Mouse (Mus musculus): Measurements from ENCODE around the gene Slc22a1. TPM values are rescaled to one million over a fixed set of nuclear protein-coding genes. Genes with fewer than 3 reads are reported as not detected.
A peak's percentile ranks its signal among the peaks of the same experiment; 100 is the strongest.

Slc22a1 gene
- total and polyA plus RNA-seq, 2 experiments from 2014 or later, result not detected

GRCm38 (mm10) chr17:12634814-12635213, 40.8 kb downstream of the Slc22a1 start:
- no peak for TF ChIP-seq CTCF (IDR thresholded peaks at IDR 0.05)
- Histone ChIP-seq H3K9ac (replicated peaks; ENCODE audit: low read length, poor library complexity, severe bottlenecking) (no peak overlapping the region), H3K9me3 (ENCODE audit: low read length) (no peaks in the 10 kb centered on the region), H3K36me3 (ENCODE audit: insufficient read depth, low read length) (no peaks in the 10 kb centered on the region), H3K4me3 (ENCODE audit: low read depth, low read length) (no peak overlapping the region), H3K4me2 (ENCODE audit: low read depth, low read length, poor library complexity, severe bottlenecking) (no peak overlapping the region), H3K27me3 (ENCODE audit: insufficient read depth, low read length) (no peaks in the 10 kb centered on the region), H3K4me1 (ENCODE audit: insufficient read depth, low read length) (peaks cover 4% of the 10 kb centered on the region; the same call in 1 of the 2 replicates), H3K27ac (ENCODE audit: low read depth, low read length) (no peak overlapping the region)
- 73% methylated on average over 4 of the region's 4 CpGs for WGBS
- no peak for ATAC-seq (ENCODE audit: low FRiP score)
- no peak for DNase-seq (ENCODE audit: low spot score)

GRCm38 (mm10) chr17:12631771-12632600, 43.6 kb downstream of the Slc22a1 start:
- WGBS, result 52% methylated on average over 7 of the region's 7 CpGs
- peak; percentile 9 for DNase-seq (ENCODE audit: low spot score)
- H3K4me2 ChIP-seq (ENCODE audit: low read depth, low read length, poor library complexity, severe bottlenecking), result no peak overlapping the region

DNA sequence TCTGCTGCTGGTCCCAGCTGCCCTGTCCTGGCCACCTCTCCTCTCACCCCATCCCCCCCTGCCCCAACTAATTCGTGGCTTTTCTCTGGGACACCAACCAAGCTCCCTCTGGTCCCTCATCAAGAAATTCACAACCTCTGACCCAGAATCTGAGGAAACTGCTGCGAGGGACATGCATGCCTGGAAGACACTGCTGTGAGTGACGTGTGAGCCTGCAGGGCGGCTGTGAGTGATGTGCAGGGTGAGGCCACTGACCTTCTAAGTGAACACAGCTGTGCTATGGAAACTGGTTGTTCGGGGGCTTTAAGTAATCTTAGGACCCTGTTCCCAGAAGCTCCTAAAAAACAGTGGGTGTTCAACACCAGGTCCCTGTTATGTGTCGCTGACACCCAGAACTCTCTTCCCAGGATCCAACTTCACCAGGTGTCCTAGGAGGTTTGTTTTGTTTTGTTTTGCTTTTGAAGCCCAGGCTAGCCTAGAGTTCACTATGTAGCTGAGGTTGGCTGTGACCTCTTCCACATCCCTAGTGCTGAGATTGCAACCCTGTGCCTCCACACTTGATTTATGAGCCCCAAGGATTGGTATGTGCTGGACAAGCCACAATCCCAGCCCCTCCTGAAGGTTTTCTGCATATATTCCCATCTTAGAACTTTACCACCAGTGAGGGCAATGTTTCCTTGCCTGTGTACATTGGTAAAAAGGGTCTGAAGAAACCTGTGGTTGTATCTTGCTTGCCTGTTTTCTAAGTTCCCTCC, 44.5 kb downstream of the Slc22a1 start:
- Histone ChIP-seq H3K27ac (ENCODE audit: low read depth, low read length) (no peak overlapping the region), H3K27me3 (ENCODE audit: insufficient read depth, low read length) (no peaks in the 10 kb centered on the region), H3K4me1 (ENCODE audit: insufficient read depth, low read length) (peaks cover 4% of the 10 kb centered on the region; the same call in 1 of the 2 replicates), H3K4me2 (ENCODE audit: low read depth, low read length, poor library complexity, severe bottlenecking) (no peak overlapping the region), H3K9ac (replicated peaks; ENCODE audit: low read length, poor library complexity, severe bottlenecking) (no peak overlapping the region), H3K4me3 (ENCODE audit: low read depth, low read length) (no peak overlapping the region), H3K36me3 (ENCODE audit: insufficient read depth, low read length) (no peaks in the 10 kb centered on the region), H3K9me3 (ENCODE audit: low read length) (no peaks in the 10 kb centered on the region)
- DNase-seq (ENCODE audit: low spot score), result no peak
- no peak for TF ChIP-seq CTCF (IDR thresholded peaks at IDR 0.05)
- 58% methylated on average over 6 of the region's 6 CpGs for WGBS
- no peak for ATAC-seq (ENCODE audit: low FRiP score)

More at GRCm38 (mm10) chr17:12631771-12632600, 43.6 kb downstream of the Slc22a1 start:
- Histone ChIP-seq H3K27me3 (ENCODE audit: insufficient read depth, low read length) (no peaks in the 10 kb centered on the region), H3K27ac (ENCODE audit: low read depth, low read length) (no peak overlapping the region), H3K4me3 (ENCODE audit: low read depth, low read length) (no peak overlapping the region), H3K36me3 (ENCODE audit: insufficient read depth, low read length) (no peaks in the 10 kb centered on the region), H3K9ac (replicated peaks; ENCODE audit: low read length, poor library complexity, severe bottlenecking) (no peak overlapping the region), H3K4me1 (ENCODE audit: insufficient read depth, low read length) (peaks cover 4% of the 10 kb centered on the region; the same call in 1 of the 2 replicates), H3K9me3 (ENCODE audit: low read length) (no peaks in the 10 kb centered on the region)
- no peak for ATAC-seq (ENCODE audit: low FRiP score)
- TF ChIP-seq CTCF (IDR thresholded peaks at IDR 0.05), result no peak

GRCm38 (mm10) chr17:12627983-12628382, 47.6 kb downstream of the Slc22a1 start:
- no peak overlapping the region for H3K27ac ChIP-seq (ENCODE audit: low read depth, low read length)
- H3K36me3 ChIP-seq (ENCODE audit: insufficient read depth, low read length), result no peaks in the 10 kb centered on the region
- 89% methylated on average over 4 of the region's 4 CpGs for WGBS
- no peak overlapping the region for H3K4me3 ChIP-seq (ENCODE audit: low read depth, low read length)
- DNase-seq (ENCODE audit: low spot score), result no peak
- H3K4me1 ChIP-seq (ENCODE audit: insufficient read depth, low read length), result peaks cover 4% of the 10 kb centered on the region; the same call in 1 of the 2 replicates
- no peak overlapping the region for H3K4me2 ChIP-seq (ENCODE audit: low read depth, low read length, poor library complexity, severe bottlenecking)
- H3K9me3 ChIP-seq (ENCODE audit: low read length), result no peaks in the 10 kb centered on the region
- no peak for ATAC-seq (ENCODE audit: low FRiP score)
- H3K27me3 ChIP-seq (ENCODE audit: insufficient read depth, low read length), result no peaks in the 10 kb centered on the region
- no peak overlapping the region for H3K9ac ChIP-seq (replicated peaks; ENCODE audit: low read length, poor library complexity, severe bottlenecking)
- no peak for TF ChIP-seq CTCF (IDR thresholded peaks at IDR 0.05)

DNA sequence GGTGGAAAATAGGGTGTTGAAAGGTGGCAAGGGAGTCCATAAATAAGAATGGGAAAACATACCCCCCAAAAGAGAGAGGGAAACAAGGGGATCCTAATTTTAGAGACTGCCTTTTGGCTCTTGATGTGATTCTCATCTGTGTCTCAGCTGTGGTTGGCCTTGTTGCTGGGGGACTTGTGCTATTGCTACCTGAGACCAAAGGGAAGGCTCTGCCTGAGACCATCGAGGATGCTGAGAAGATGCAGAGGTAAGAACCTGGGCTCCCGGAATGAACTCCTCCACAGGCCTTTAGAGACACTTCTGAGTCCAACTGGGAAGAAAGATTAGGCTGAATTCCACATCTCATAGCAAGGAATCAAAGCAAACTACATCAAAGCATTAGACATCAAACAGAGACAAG, 56.0 kb downstream of the Slc22a1 start:
- ATAC-seq (ENCODE audit: low FRiP score) (no peak), DNase-seq (ENCODE audit: low spot score) (no peak)
- H3K9me3 ChIP-seq (ENCODE audit: low read length), result no peaks in the 10 kb centered on the region
- TF ChIP-seq CTCF (IDR thresholded peaks at IDR 0.05), result no peak
- H3K27me3 ChIP-seq (ENCODE audit: insufficient read depth, low read length), result no peaks in the 10 kb centered on the region
- H3K36me3 ChIP-seq (ENCODE audit: insufficient read depth, low read length), result no peaks in the 10 kb centered on the region
- 80% methylated on average over 2 of the region's 2 CpGs for WGBS
- no peaks in the 10 kb centered on the region for H3K4me1 ChIP-seq (ENCODE audit: insufficient read depth, low read length)
- no peak overlapping the region for H3K4me3 ChIP-seq (ENCODE audit: low read depth, low read length)
- no peak overlapping the region for H3K4me2 ChIP-seq (ENCODE audit: low read depth, low read length, poor library complexity, severe bottlenecking)
- H3K27ac ChIP-seq (ENCODE audit: low read depth, low read length), result no peak overlapping the region
- no peak overlapping the region for H3K9ac ChIP-seq (replicated peaks; ENCODE audit: low read length, poor library complexity, severe bottlenecking)

- Histone ChIP-seq H3K9me3 (ENCODE audit: low read length) (no peaks in the 10 kb centered on the region), H3K9ac (replicated peaks; ENCODE audit: low read length, poor library complexity, severe bottlenecking) (no peak overlapping the region), H3K36me3 (ENCODE audit: insufficient read depth, low read length) (no peaks in the 10 kb centered on the region), H3K27ac (ENCODE audit: low read depth, low read length) (no peak overlapping the region), H3K4me2 (ENCODE audit: low read depth, low read length, poor library complexity, severe bottlenecking) (no peak overlapping the region), H3K4me1 (ENCODE audit: insufficient read depth, low read length) (no peaks in the 10 kb centered on the region), H3K27me3 (ENCODE audit: insufficient read depth, low read length) (no peaks in the 10 kb centered on the region), H3K4me3 (ENCODE audit: low read depth, low read length) (no peak overlapping the region)
- 57% methylated on average over 4 of the region's 4 CpGs for WGBS
- ATAC-seq (ENCODE audit: low FRiP score) (no peak), DNase-seq (ENCODE audit: low spot score) (no peak)
- TF ChIP-seq CTCF (IDR thresholded peaks at IDR 0.05), result no peak
These were observed 60.2 kb downstream of the Slc22a1 start for GRCm38 (mm10) chr17:12615429-12615828.

All from midbrain, postnatal 0 days (tissue).